Mouse (Mus musculus): ENCODE results near the gene Ift57. TPM values are rescaled to one million over a fixed set of nuclear protein-coding genes. Genes with fewer than 3 reads are reported as not detected.

Ift57 gene
- polyA plus RNA-seq, 1 experiment from 2014 or later: 23.6 TPM

GRCm38 (mm10) chr16:49806920-49807319, 107.9 kb downstream of the Ift57 start:
- Histone ChIP-seq H3K27ac (ENCODE audit: low read length) (no peak overlapping the region), H3K9me3 (replicated peaks; ENCODE audit: control insufficient read depth, low read length) (no peaks in the 10 kb centered on the region), H3K4me2 (ENCODE audit: low read depth, low read length) (no peak overlapping the region), H3K36me3 (ENCODE audit: control insufficient read depth, insufficient read depth) (no peaks in the 10 kb centered on the region), H3K27me3 (ENCODE audit: control insufficient read depth, insufficient read depth, low read length) (no peaks in the 10 kb centered on the region), H3K4me1 (ENCODE audit: control insufficient read depth, insufficient read depth, low read length) (no peaks in the 10 kb centered on the region; the same call in 1 of the 2 replicates), H3K9ac (ENCODE audit: low read length) (no peak overlapping the region), H3K4me3 (ENCODE audit: low read length) (no peak overlapping the region)
- WGBS: 87% methylated on average over 10 of the region's 10 CpGs
- ATAC-seq (replicated peaks; ENCODE audit: extremely low read depth, insufficient read depth, low FRiP score): no peak

GRCm38 (mm10) chr16:49807419-49807841, 108.4 kb downstream of the Ift57 start:
- Histone ChIP-seq H3K27me3 (ENCODE audit: control insufficient read depth, insufficient read depth, low read length) (no peaks in the 10 kb centered on the region), H3K9ac (ENCODE audit: low read length) (no peak overlapping the region), H3K4me1 (ENCODE audit: control insufficient read depth, insufficient read depth, low read length) (no peaks in the 10 kb centered on the region; the same call in 1 of the 2 replicates), H3K4me3 (ENCODE audit: low read length) (no peak overlapping the region), H3K4me2 (ENCODE audit: low read depth, low read length) (no peak overlapping the region), H3K36me3 (ENCODE audit: control insufficient read depth, insufficient read depth) (no peaks in the 10 kb centered on the region), H3K9me3 (replicated peaks; ENCODE audit: control insufficient read depth, low read length) (no peaks in the 10 kb centered on the region), H3K27ac (ENCODE audit: low read length) (no peak overlapping the region)
- 0 out of 2 replicates have a peak, but pooled peaks have one; percentile 14 for ATAC-seq (replicated peaks; ENCODE audit: extremely low read depth, insufficient read depth, low FRiP score)
- 42% methylated on average over 7 of the region's 7 CpGs for WGBS

- 74% methylated on average over 18 of the region's 18 CpGs for WGBS
- Histone ChIP-seq H3K9me3 (replicated peaks; ENCODE audit: control insufficient read depth, low read length) (no peaks in the 10 kb centered on the region), H3K4me3 (ENCODE audit: low read length) (no peak overlapping the region), H3K27ac (ENCODE audit: low read length) (no peak overlapping the region), H3K4me2 (ENCODE audit: low read depth, low read length) (no peak overlapping the region), H3K36me3 (ENCODE audit: control insufficient read depth, insufficient read depth) (no peaks in the 10 kb centered on the region), H3K4me1 (ENCODE audit: control insufficient read depth, insufficient read depth, low read length) (no peaks in the 10 kb centered on the region; the same call in 1 of the 2 replicates), H3K27me3 (ENCODE audit: control insufficient read depth, insufficient read depth, low read length) (no peaks in the 10 kb centered on the region), H3K9ac (ENCODE audit: low read length) (no peak overlapping the region)
- no peak for ATAC-seq (replicated peaks; ENCODE audit: extremely low read depth, insufficient read depth, low FRiP score)
These were observed 108.9 kb downstream of the Ift57 start for GRCm38 (mm10) chr16:49807862-49808430.

GRCm38 (mm10) chr16:49811897-49812296, 112.9 kb downstream of the Ift57 start:
- Histone ChIP-seq H3K4me1 (ENCODE audit: control insufficient read depth, insufficient read depth, low read length) (no peaks in the 10 kb centered on the region), H3K9ac (ENCODE audit: low read length) (no peak overlapping the region), H3K36me3 (ENCODE audit: control insufficient read depth, insufficient read depth) (no peaks in the 10 kb centered on the region), H3K4me2 (ENCODE audit: low read depth, low read length) (no peak overlapping the region), H3K4me3 (ENCODE audit: low read length) (no peak overlapping the region), H3K27ac (ENCODE audit: low read length) (no peak overlapping the region), H3K9me3 (replicated peaks; ENCODE audit: control insufficient read depth, low read length) (no peaks in the 10 kb centered on the region), H3K27me3 (ENCODE audit: control insufficient read depth, insufficient read depth, low read length) (no peaks in the 10 kb centered on the region)
- no peak for ATAC-seq (replicated peaks; ENCODE audit: extremely low read depth, insufficient read depth, low FRiP score)
- 66% methylated on average over 2 of the region's 2 CpGs for WGBS

GRCm38 (mm10) chr16:49812821-49813616, 114.0 kb downstream of the Ift57 start:
- WGBS: 75% methylated on average over 10 of the region's 10 CpGs
- H3K4me2 ChIP-seq (ENCODE audit: low read depth, low read length): no peak overlapping the region
- H3K4me3 ChIP-seq (ENCODE audit: low read length): no peak overlapping the region
- H3K4me1 ChIP-seq (ENCODE audit: control insufficient read depth, insufficient read depth, low read length): no peaks in the 10 kb centered on the region
- ATAC-seq (replicated peaks; ENCODE audit: extremely low read depth, insufficient read depth, low FRiP score): no peak
- H3K9ac ChIP-seq (ENCODE audit: low read length): no peak overlapping the region
- no peaks in the 10 kb centered on the region for H3K9me3 ChIP-seq (replicated peaks; ENCODE audit: control insufficient read depth, low read length)
- H3K36me3 ChIP-seq (ENCODE audit: control insufficient read depth, insufficient read depth): no peaks in the 10 kb centered on the region
- no peak overlapping the region for H3K27ac ChIP-seq (ENCODE audit: low read length)
- no peaks in the 10 kb centered on the region for H3K27me3 ChIP-seq (ENCODE audit: control insufficient read depth, insufficient read depth, low read length)

- Histone ChIP-seq H3K36me3 (ENCODE audit: control insufficient read depth, insufficient read depth) (no peaks in the 10 kb centered on the region), H3K4me1 (ENCODE audit: control insufficient read depth, insufficient read depth, low read length) (no peaks in the 10 kb centered on the region), H3K27me3 (ENCODE audit: control insufficient read depth, insufficient read depth, low read length) (no peaks in the 10 kb centered on the region), H3K9ac (ENCODE audit: low read length) (no peak overlapping the region), H3K4me3 (ENCODE audit: low read length) (no peak overlapping the region), H3K9me3 (replicated peaks; ENCODE audit: control insufficient read depth, low read length) (no peaks in the 10 kb centered on the region), H3K27ac (ENCODE audit: low read length) (no peak overlapping the region), H3K4me2 (ENCODE audit: low read depth, low read length) (no peak overlapping the region)
- 56% methylated on average over 4 of the region's 4 CpGs for WGBS
- no peak for ATAC-seq (replicated peaks; ENCODE audit: extremely low read depth, insufficient read depth, low FRiP score)
These were observed 115.4 kb downstream of the Ift57 start for GRCm38 (mm10) chr16:49814419-49814818.

Other genes with a start within 250 kb of the Ift57 start
- gene Cd47, start 101.3 kb downstream of the Ift57 start, polyA plus RNA-seq (2015; fragmentation: Nextera tagmentation; extraction: Ambion mirVana): 76.3 and 93.0 TPM in 2 replicates

Data from heart, embryonic 16.5 days (tissue).